Mouse (Mus musculus): ENCODE results near the gene Mrgprf. TPM values are rescaled to one million over a fixed set of nuclear protein-coding genes. Genes with fewer than 3 reads are reported as not detected.
A peak's percentile ranks its signal among the peaks of the same experiment; 100 is the strongest.

Gene Mrgprf
- total RNA-seq (2017), result not detected in 2 replicates

- no peak for ATAC-seq (replicated peaks in 1 of 2; ENCODE audit: insufficient read depth in 1 of 2, low FRiP score in 2 of 2, low TSS enrichment in 1 of 2, low read depth in 1 of 2, poor library complexity in 2 of 2, severe bottlenecking in 2 of 2)
Observed at GRCm38 (mm10) chr7:145300321-145301007, at the start of gene Mrgprf. Mrgprf (plus strand) TSS chr7:145300828.

- ATAC-seq (replicated peaks in 1 of 2; ENCODE audit: insufficient read depth in 1 of 2, low FRiP score in 2 of 2, low TSS enrichment in 1 of 2, low read depth in 1 of 2, poor library complexity in 2 of 2, severe bottlenecking in 2 of 2), result peak; percentile 73 to 79
Observed at GRCm38 (mm10) chr7:145252715-145253476, 47.7 kb upstream of the Mrgprf start.

- no peak for ATAC-seq (replicated peaks in 1 of 2; ENCODE audit: insufficient read depth in 1 of 2, low FRiP score in 2 of 2, low TSS enrichment in 1 of 2, low read depth in 1 of 2, poor library complexity in 2 of 2, severe bottlenecking in 2 of 2)
Observed at GRCm38 (mm10) chr7:145253986-145254630, 46.5 kb upstream of the Mrgprf start.

- no peak for ATAC-seq (replicated peaks in 1 of 2; ENCODE audit: insufficient read depth in 1 of 2, low FRiP score in 2 of 2, low TSS enrichment in 1 of 2, low read depth in 1 of 2, poor library complexity in 2 of 2, severe bottlenecking in 2 of 2)
Observed at GRCm38 (mm10) chr7:145256092-145256491, 44.5 kb upstream of the Mrgprf start.

GRCm38 (mm10) chr7:145264202-145264601 lies 36.4 kb upstream of the Mrgprf start:
- peak in 1 of 2 experiments; percentile 41; a peak in 1 of 4 replicates for ATAC-seq (replicated peaks in 1 of 2; ENCODE audit: insufficient read depth in 1 of 2, low FRiP score in 2 of 2, low TSS enrichment in 1 of 2, low read depth in 1 of 2, poor library complexity in 2 of 2, severe bottlenecking in 2 of 2)

- ATAC-seq (replicated peaks in 1 of 2; ENCODE audit: insufficient read depth in 1 of 2, low FRiP score in 2 of 2, low TSS enrichment in 1 of 2, low read depth in 1 of 2, poor library complexity in 2 of 2, severe bottlenecking in 2 of 2), result no peak
Observed at GRCm38 (mm10) chr7:145266011-145266410, 34.6 kb upstream of the Mrgprf start.

- ATAC-seq (replicated peaks in 1 of 2; ENCODE audit: insufficient read depth in 1 of 2, low FRiP score in 2 of 2, low TSS enrichment in 1 of 2, low read depth in 1 of 2, poor library complexity in 2 of 2, severe bottlenecking in 2 of 2), result no peak
Observed at GRCm38 (mm10) chr7:145268890-145269289, 31.7 kb upstream of the Mrgprf start.

- ATAC-seq (replicated peaks in 1 of 2; ENCODE audit: insufficient read depth in 1 of 2, low FRiP score in 2 of 2, low TSS enrichment in 1 of 2, low read depth in 1 of 2, poor library complexity in 2 of 2, severe bottlenecking in 2 of 2), result no peak; a peak in 1 of 4 replicates
Observed at GRCm38 (mm10) chr7:145270955-145271354, 29.7 kb upstream of the Mrgprf start.

GRCm38 (mm10) chr7:145275488-145275887 lies 25.1 kb upstream of the Mrgprf start:
- ATAC-seq (replicated peaks in 1 of 2; ENCODE audit: insufficient read depth in 1 of 2, low FRiP score in 2 of 2, low TSS enrichment in 1 of 2, low read depth in 1 of 2, poor library complexity in 2 of 2, severe bottlenecking in 2 of 2), result no peak

- no peak for ATAC-seq (replicated peaks in 1 of 2; ENCODE audit: insufficient read depth in 1 of 2, low FRiP score in 2 of 2, low TSS enrichment in 1 of 2, low read depth in 1 of 2, poor library complexity in 2 of 2, severe bottlenecking in 2 of 2)
Observed at GRCm38 (mm10) chr7:145281396-145281795, 19.2 kb upstream of the Mrgprf start.

- ATAC-seq (replicated peaks in 1 of 2; ENCODE audit: insufficient read depth in 1 of 2, low FRiP score in 2 of 2, low TSS enrichment in 1 of 2, low read depth in 1 of 2, poor library complexity in 2 of 2, severe bottlenecking in 2 of 2), result peak in 1 of 2 experiments; percentile 34; a peak in 2 of 4 replicates
Observed at GRCm38 (mm10) chr7:145283041-145283440, 17.6 kb upstream of the Mrgprf start.

GRCm38 (mm10) chr7:145283487-145284187 lies 17.0 kb upstream of the Mrgprf start, which contains the start of gene Tpcn2:
Tpcn2 (minus strand) TSS chr7:145284011.
- ATAC-seq (replicated peaks in 1 of 2; ENCODE audit: insufficient read depth in 1 of 2, low FRiP score in 2 of 2, low TSS enrichment in 1 of 2, low read depth in 1 of 2, poor library complexity in 2 of 2, severe bottlenecking in 2 of 2), result peak; percentile 95 to 96

GRCm38 (mm10) chr7:145284293-145284692 lies 16.3 kb upstream of the Mrgprf start:
- ATAC-seq (replicated peaks in 1 of 2; ENCODE audit: insufficient read depth in 1 of 2, low FRiP score in 2 of 2, low TSS enrichment in 1 of 2, low read depth in 1 of 2, poor library complexity in 2 of 2, severe bottlenecking in 2 of 2), result no peak

GRCm38 (mm10) chr7:145285476-145285875 lies 15.2 kb upstream of the Mrgprf start:
- ATAC-seq (replicated peaks in 1 of 2; ENCODE audit: insufficient read depth in 1 of 2, low FRiP score in 2 of 2, low TSS enrichment in 1 of 2, low read depth in 1 of 2, poor library complexity in 2 of 2, severe bottlenecking in 2 of 2), result no peak

GRCm38 (mm10) chr7:145287410-145287809 lies 13.2 kb upstream of the Mrgprf start:
- ATAC-seq (replicated peaks in 1 of 2; ENCODE audit: insufficient read depth in 1 of 2, low FRiP score in 2 of 2, low TSS enrichment in 1 of 2, low read depth in 1 of 2, poor library complexity in 2 of 2, severe bottlenecking in 2 of 2), result no peak

- 0 out of 4 replicates have a peak, but pooled peaks of 1 of the 2 experiments have one; percentile 19 for ATAC-seq (replicated peaks in 1 of 2; ENCODE audit: insufficient read depth in 1 of 2, low FRiP score in 2 of 2, low TSS enrichment in 1 of 2, low read depth in 1 of 2, poor library complexity in 2 of 2, severe bottlenecking in 2 of 2)
Observed at GRCm38 (mm10) chr7:145289302-145289701, 11.3 kb upstream of the Mrgprf start.

GRCm38 (mm10) chr7:145291847-145292246 lies 8.8 kb upstream of the Mrgprf start:
- ATAC-seq (replicated peaks in 1 of 2; ENCODE audit: insufficient read depth in 1 of 2, low FRiP score in 2 of 2, low TSS enrichment in 1 of 2, low read depth in 1 of 2, poor library complexity in 2 of 2, severe bottlenecking in 2 of 2), result no peak
